Mouse (Mus musculus) hindbrain, embryonic 10.5 days (tissue): ENCODE results near the gene Fgf11. TPM values are rescaled to one million over a fixed set of nuclear protein-coding genes. Genes with fewer than 3 reads are reported as not detected.
A peak's percentile ranks its signal among the peaks of the same experiment; 100 is the strongest.

ENCODE experiments used
- DNase-seq: peaks from one replicate; pipeline ENCODE4 v3.0.0-alpha.2; 2017; ENCODE audit warnings: low spot score
- H3K27ac ChIP-seq: fragments of 300-500 bp; sonication (generic); 2 replicates; pipeline ENCODE4 v1.5.1; 2016; ENCODE audit warnings: mild to moderate bottlenecking, moderate library complexity
- H3K27me3 ChIP-seq: fragments of 300-500 bp; sonication (generic); 2 replicates; pipeline ENCODE4 v1.6.1; 2016; ENCODE audit warnings: mild to moderate bottlenecking; ENCODE audit not compliant: poor library complexity, insufficient read depth, severe bottlenecking
- H3K36me3 ChIP-seq: fragments of 300-500 bp; sonication (generic); 2 replicates; pipeline ENCODE4 v1.6.1; 2016; ENCODE audit warnings: mild to moderate bottlenecking, moderate library complexity
- H3K4me1 ChIP-seq: fragments of 300-500 bp; sonication (generic); replicated peaks from 2 replicates; pipeline ENCODE4 v1.6.1; 2016; ENCODE audit warnings: mild to moderate bottlenecking
- H3K4me3 ChIP-seq: fragments of 300-500 bp; sonication (generic); 2 replicates; pipeline ENCODE4 v1.5.1; 2016; ENCODE audit warnings: mild to moderate bottlenecking, moderate library complexity
- H3K9me3 ChIP-seq: fragments of 300-500 bp; sonication (generic); 2 replicates; pipeline ENCODE4 v1.6.1; 2016; ENCODE audit warnings: mild to moderate bottlenecking, moderate library complexity
- WGBS: fragments of 180-500 bp; shearing (Covaris S2); methylation state at CpG from one replicate; pipeline ENCODE4 v1.1.7; 2016; 5-methylcytosine and 5-hydroxymethylcytosine counted together
- polyA plus RNA-seq: library from polyadenylated mRNA; unstranded; fragments of >200 nt; fragmentation: Nextera tagmentation; extraction: Ambion mirVana; gene quantifications from 2 replicates; pipeline ENCODE4 v1.2.1, GENCODE M21; 2016

Gene Fgf11
- polyA plus RNA-seq, 1 experiment from 2014 or later, result 1.8 TPM

GRCm38 (mm10) chr11:69774961-69775360, 26.7 kb downstream of the Fgf11 start:
- no peak overlapping the region for H3K4me3 ChIP-seq
- H3K4me1 ChIP-seq, result peaks cover 22% of the 10 kb centered on the region
- DNase-seq, result no peak
- peaks cover 48% of the 10 kb centered on the region for H3K27me3 ChIP-seq
- WGBS, result 60% methylated on average over 5 of the region's 5 CpGs
- no peaks in the 10 kb centered on the region for H3K9me3 ChIP-seq
- H3K36me3 ChIP-seq, result peaks cover 11% of the 10 kb centered on the region
- no peak overlapping the region for H3K27ac ChIP-seq

GRCm38 (mm10) chr11:69767625-69767909, 34.1 kb downstream of the Fgf11 start:
- no peak for DNase-seq
- H3K4me1 ChIP-seq, result peaks cover 30% of the 10 kb centered on the region
- H3K27ac ChIP-seq, result no peak overlapping the region
- no peak overlapping the region for H3K4me3 ChIP-seq
- H3K36me3 ChIP-seq, result no peaks in the 10 kb centered on the region
- peaks cover 13% of the 10 kb centered on the region; the same call in 1 of the 2 replicates for H3K27me3 ChIP-seq
- H3K9me3 ChIP-seq, result no peaks in the 10 kb centered on the region
- WGBS, result 67% methylated on average over 4 of the region's 4 CpGs

GRCm38 (mm10) chr11:69766872-69767624, 34.6 kb downstream of the Fgf11 start:
- DNase-seq, result no peak
- Histone ChIP-seq H3K27me3 (peaks cover 13% of the 10 kb centered on the region; the same call in 1 of the 2 replicates), H3K36me3 (no peaks in the 10 kb centered on the region), H3K4me3 (peak overlapping the region; percentile 85), H3K4me1 (peaks cover 30% of the 10 kb centered on the region), H3K9me3 (no peaks in the 10 kb centered on the region), H3K27ac (0 out of 2 replicates have a peak overlapping the region, but pooled peaks have one; percentile 94)
- 69% methylated on average over 13 of the region's 13 CpGs for WGBS

GRCm38 (mm10) chr11:69766126-69766609, 35.5 kb downstream of the Fgf11 start:
- Histone ChIP-seq H3K27ac (peak overlapping the region; percentile 94), H3K9me3 (no peaks in the 10 kb centered on the region), H3K36me3 (no peaks in the 10 kb centered on the region), H3K4me1 (peaks cover 33% of the 10 kb centered on the region), H3K4me3 (peak overlapping the region; percentile 85), H3K27me3 (peaks cover 13% of the 10 kb centered on the region; the same call in 1 of the 2 replicates)
- under 1% methylated on average over 37 of the region's 37 CpGs for WGBS
- DNase-seq, result peak; percentile 57

- Histone ChIP-seq H3K27me3 (peaks cover 13% of the 10 kb centered on the region; the same call in 1 of the 2 replicates), H3K9me3 (no peaks in the 10 kb centered on the region), H3K36me3 (no peaks in the 10 kb centered on the region), H3K4me3 (peak within 1 kb of the TSS; percentile 85), H3K4me1 (peaks cover 39% of the 10 kb centered on the region), H3K27ac (peak within 1 kb of the TSS; percentile 94)
- peak; percentile 46 for DNase-seq
- WGBS, result 18% methylated on average over 54 of the region's 55 CpGs
Measured at GRCm38 (mm10) chr11:69765221-69766125, 36.2 kb downstream of the Fgf11 start, which contains the start of gene Zbtb4. Gene Zbtb4 (plus strand): TSS chr11:69765912.

GRCm38 (mm10) chr11:69763551-69763950, 38.1 kb downstream of the Fgf11 start:
- no peak overlapping the region for H3K4me3 ChIP-seq
- no peaks in the 10 kb centered on the region for H3K9me3 ChIP-seq
- H3K27ac ChIP-seq, result no peak overlapping the region
- H3K4me1 ChIP-seq, result peaks cover 54% of the 10 kb centered on the region
- no peaks in the 10 kb centered on the region for H3K36me3 ChIP-seq
- DNase-seq, result no peak
- 70% methylated on average over 7 of the region's 7 CpGs for WGBS
- H3K27me3 ChIP-seq, result peaks cover 13% of the 10 kb centered on the region; the same call in 1 of the 2 replicates

GRCm38 (mm10) chr11:69761868-69762267, 39.8 kb downstream of the Fgf11 start, which contains the start of gene Slc35g3:
Gene Slc35g3 (minus strand): TSS chr11:69761968.
- no peak for DNase-seq
- WGBS, result 77% methylated on average over 1 of the region's 1 CpGs
- peaks cover under 1% of the 10 kb centered on the region; the same call in 1 of the 2 replicates for H3K27me3 ChIP-seq
- H3K36me3 ChIP-seq, result no peaks in the 10 kb centered on the region
- no peaks in the 10 kb centered on the region for H3K9me3 ChIP-seq
- peaks cover 47% of the 10 kb centered on the region for H3K4me1 ChIP-seq
- peak within 1 kb of the TSS; percentile 21 for H3K4me3 ChIP-seq
- H3K27ac ChIP-seq, result peak within 1 kb of the TSS; percentile 97

- Histone ChIP-seq H3K4me3 (peak overlapping the region; percentile 21), H3K27me3 (no peaks in the 10 kb centered on the region), H3K36me3 (no peaks in the 10 kb centered on the region), H3K4me1 (peaks cover 47% of the 10 kb centered on the region), H3K9me3 (no peaks in the 10 kb centered on the region), H3K27ac (peak overlapping the region; percentile 97)
- 91% methylated on average over 7 of the region's 7 CpGs for WGBS
- DNase-seq, result no peak
Measured at GRCm38 (mm10) chr11:69760901-69761200, 40.8 kb downstream of the Fgf11 start.

GRCm38 (mm10) chr11:69760160-69760900, 41.3 kb downstream of the Fgf11 start:
- Histone ChIP-seq H3K4me1 (peaks cover 47% of the 10 kb centered on the region), H3K4me3 (peak overlapping the region; percentile 66), H3K36me3 (no peaks in the 10 kb centered on the region), H3K27ac (peak overlapping the region; percentile 97), H3K9me3 (no peaks in the 10 kb centered on the region), H3K27me3 (no peaks in the 10 kb centered on the region)
- DNase-seq, result no peak
- 81% methylated on average over 14 of the region's 14 CpGs for WGBS

- peaks cover 52% of the 10 kb centered on the region for H3K4me1 ChIP-seq
Measured at GRCm38 (mm10) chr11:69758971-69759721, 42.5 kb downstream of the Fgf11 start.

GRCm38 (mm10) chr11:69758478-69758970, 43.1 kb downstream of the Fgf11 start, which contains the start of gene Polr2a:
Gene Polr2a (minus strand): TSS chr11:69758637.
- peak within 1 kb of the TSS; percentile 66 for H3K4me3 ChIP-seq
- H3K9me3 ChIP-seq, result no peaks in the 10 kb centered on the region
- H3K4me1 ChIP-seq, result peaks cover 53% of the 10 kb centered on the region
- under 1% methylated on average over 36 of the region's 36 CpGs for WGBS
- H3K36me3 ChIP-seq, result no peaks in the 10 kb centered on the region
- H3K27ac ChIP-seq, result peak within 1 kb of the TSS; percentile 97
- DNase-seq, result peak; percentile 98
- H3K27me3 ChIP-seq, result no peaks in the 10 kb centered on the region

More at GRCm38 (mm10) chr11:69758971-69759721, 42.5 kb downstream of the Fgf11 start:
- H3K27me3 ChIP-seq, result no peaks in the 10 kb centered on the region
- no peaks in the 10 kb centered on the region for H3K36me3 ChIP-seq
- no peaks in the 10 kb centered on the region for H3K9me3 ChIP-seq
- H3K4me3 ChIP-seq, result peak overlapping the region; percentile 66
- peak overlapping the region; percentile 97 for H3K27ac ChIP-seq
- peak; percentile 93 for DNase-seq
- under 1% methylated on average over 37 of the region's 37 CpGs for WGBS
